Mouse (Mus musculus) stomach, postnatal 0 days (tissue): Measurements from ENCODE around the gene Nit1.

Source experiments
- CTCF ChIP-seq: IDR thresholded peaks from 2 replicates; pipeline ENCODE4 v1.5.1; 2016; ENCODE audit warnings: antibody characterized with exemption, low read depth, mild to moderate bottlenecking, moderate library complexity
- EP300 ChIP-seq: optimal IDR thresholded peaks from 2 replicates; pipeline ENCODE3; 2016; ENCODE audit warnings: antibody characterized with exemption

- TF ChIP-seq CTCF, result no peak
- TF ChIP-seq EP300, result peak; percentile 83
Measured at GRCm38 (mm10) chr1:171375646-171376097, 30.2 kb upstream of the Nit1 start.
